Mouse (Mus musculus) liver, postnatal 0 days (tissue): ENCODE data around the gene Tmem117. TPM values are rescaled to one million over a fixed set of nuclear protein-coding genes. Genes with fewer than 3 reads are reported as not detected.

Experiments
- ATAC-seq: fragments of 200-750 bp; cut with Nextera tagmentation; 2 replicates; pipeline ENCODE4 v1.8.0; 2017; ENCODE audit warnings: mild to moderate bottlenecking, moderate library complexity
- DNase-seq: peaks from one replicate; pipeline ENCODE4 v3.0.0-alpha.2; 2016
- H3K27ac ChIP-seq: fragments of 300-500 bp; sonication (generic); 2 replicates; pipeline ENCODE4 v1.5.1; 2014; ENCODE audit warnings: antibody characterized with exemption, moderate library complexity, mild to moderate bottlenecking, low read depth
- H3K27me3 ChIP-seq: fragments of 300-500 bp; sonication (generic); 2 replicates; pipeline ENCODE4 v1.6.1; 2014; ENCODE audit warnings: low read length, control low read depth, mixed read lengths; ENCODE audit not compliant: insufficient read depth
- H3K36me3 ChIP-seq: fragments of 300-500 bp; sonication (generic); replicated peaks from 2 replicates; pipeline ENCODE4 v1.6.1; 2014; ENCODE audit warnings: mild to moderate bottlenecking, control low read depth, low read length, moderate library complexity, mixed read lengths; ENCODE audit not compliant: insufficient read depth
- H3K4me1 ChIP-seq: fragments of 300-500 bp; sonication (generic); 2 replicates; pipeline ENCODE4 v1.6.1; 2014; ENCODE audit warnings: antibody characterized with exemption, mild to moderate bottlenecking, control low read depth; ENCODE audit not compliant: insufficient read depth
- H3K4me2 ChIP-seq: fragments of 300-500 bp; sonication (generic); 2 replicates; pipeline ENCODE4 v1.6.1; 2014; ENCODE audit warnings: low read depth, mild to moderate bottlenecking, low read length, moderate library complexity, mixed read lengths
- H3K4me3 ChIP-seq: fragments of 300-500 bp; sonication (generic); 2 replicates; pipeline ENCODE4 v1.5.1; 2014; ENCODE audit warnings: low read depth, low read length
- H3K9ac ChIP-seq: fragments of 300-500 bp; sonication (generic); replicated peaks from 2 replicates; pipeline ENCODE4 v1.6.1; 2014; ENCODE audit warnings: mild to moderate bottlenecking, moderate library complexity
- H3K9me3 ChIP-seq: fragments of 300-500 bp; sonication (generic); 2 replicates; pipeline ENCODE4 v1.6.1; 2016; ENCODE audit warnings: mild to moderate bottlenecking, control low read depth, low read length, mixed read lengths
- CTCF ChIP-seq: sonication (generic); IDR thresholded peaks from 2 replicates; pipeline ENCODE4 v1.5.1; 2016; ENCODE audit warnings: antibody characterized with exemption, low read depth
- EP300 ChIP-seq: IDR thresholded peaks from 2 replicates; pipeline ENCODE4 v1.6.1; 2016; ENCODE audit warnings: antibody characterized with exemption, low read depth, mild to moderate bottlenecking
- WGBS: fragments of 180-500 bp; shearing (Covaris S2); extraction: QIAGEN DNeasy Blood & Tissue Kit; methylation state at CpG from one replicate; pipeline ENCODE4 v1.1.7; 2014; ENCODE audit not compliant: insufficient replicate concordance; 5-methylcytosine and 5-hydroxymethylcytosine counted together
- polyA plus RNA-seq: library from polyadenylated mRNA; unstranded; fragments of >200 nt; fragmentation: Nextera tagmentation; extraction: Ambion mirVana; gene quantifications from 2 replicates; pipeline ENCODE4 v1.2.1, GENCODE M21; 2015

Tmem117 gene
- polyA plus RNA-seq, 1 experiment from 2014 or later, result not detected

DNA sequence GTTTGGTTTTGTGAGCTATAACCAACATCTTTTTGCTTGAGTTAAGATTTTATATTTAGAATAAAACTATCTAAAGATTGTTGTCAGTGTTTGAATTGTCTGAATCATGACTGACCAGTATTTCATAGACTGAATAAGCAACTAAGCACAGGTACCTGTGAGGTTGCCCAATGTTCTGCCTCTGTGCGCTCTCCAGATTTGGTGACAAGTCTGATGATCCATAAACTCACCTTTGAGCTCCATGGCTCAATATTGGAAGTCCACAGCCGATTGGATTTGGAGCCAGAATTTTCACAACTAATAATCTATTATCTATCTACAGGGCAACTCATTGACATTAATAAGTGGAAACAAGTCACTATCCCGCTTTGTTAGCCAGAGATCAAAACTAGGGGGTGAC lies 312.9 kb downstream of the Tmem117 start:
- WGBS, result 56% methylated on average over 3 of the region's 3 CpGs
- Histone ChIP-seq H3K4me1 (no peaks in the 10 kb centered on the region), H3K9me3 (no peaks in the 10 kb centered on the region), H3K27ac (no peak overlapping the region), H3K4me2 (no peak overlapping the region), H3K27me3 (no peaks in the 10 kb centered on the region), H3K36me3 (no peaks in the 10 kb centered on the region), H3K9ac (no peak overlapping the region), H3K4me3 (no peak overlapping the region)
- DNase-seq, result no peak
- peak; percentile 64; the same call in 1 of the 2 replicates for ATAC-seq
- TF ChIP-seq CTCF (no peak), EP300 (no peak)

DNA sequence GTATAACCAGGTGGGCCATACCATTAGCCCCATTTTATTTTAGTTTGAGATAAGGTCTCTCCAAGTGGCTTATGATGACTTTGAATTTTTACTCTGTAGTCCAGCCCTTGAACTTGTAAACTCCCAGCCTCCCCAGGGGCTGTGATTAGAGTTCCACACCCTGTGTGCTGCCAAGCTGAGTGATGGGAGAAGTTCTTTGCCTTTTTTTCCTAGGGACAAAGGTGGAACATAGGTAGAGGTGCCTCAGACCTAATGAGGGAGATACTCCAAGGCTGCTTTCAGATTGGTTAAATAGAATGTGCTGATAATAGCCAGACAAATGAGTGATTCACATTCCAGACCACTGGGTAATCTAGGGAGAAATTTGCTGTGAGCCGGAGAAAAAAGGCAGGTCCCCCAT lies 313.4 kb downstream of the Tmem117 start:
- 57% methylated on average over 1 of the region's 1 CpGs for WGBS
- ATAC-seq, result no peak
- no peak for DNase-seq
- no peaks in the 10 kb centered on the region for H3K27me3 ChIP-seq
- H3K4me1 ChIP-seq, result no peaks in the 10 kb centered on the region
- no peak overlapping the region for H3K9ac ChIP-seq
- H3K36me3 ChIP-seq, result no peaks in the 10 kb centered on the region
- no peak overlapping the region for H3K27ac ChIP-seq
- no peaks in the 10 kb centered on the region for H3K9me3 ChIP-seq
- H3K4me3 ChIP-seq, result no peak overlapping the region
- TF ChIP-seq CTCF, result no peak
- no peak for TF ChIP-seq EP300
- no peak overlapping the region for H3K4me2 ChIP-seq

DNA sequence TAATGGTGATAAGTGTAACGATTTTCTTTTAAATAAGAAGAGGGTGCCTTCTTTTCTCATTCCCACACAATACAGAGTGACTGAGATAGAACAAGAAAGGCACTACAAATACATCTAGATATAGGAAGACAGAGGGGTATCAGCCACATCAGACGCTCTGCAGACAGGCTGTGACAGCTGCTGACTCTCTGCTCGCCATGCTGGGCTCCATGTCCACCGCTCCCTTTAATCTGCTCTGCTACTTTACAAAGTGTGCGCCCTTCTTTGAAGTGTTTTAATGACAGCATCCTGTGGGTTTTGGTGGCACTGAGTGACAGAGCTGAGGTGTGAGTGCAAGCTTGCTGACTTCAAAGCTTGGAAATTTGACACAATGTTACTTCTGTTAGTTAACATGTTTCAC lies 314.9 kb downstream of the Tmem117 start:
- no peak for TF ChIP-seq CTCF
- TF ChIP-seq EP300, result no peak
- ATAC-seq (no peak), DNase-seq (no peak)
- Histone ChIP-seq H3K27ac (no peak overlapping the region), H3K4me3 (no peak overlapping the region), H3K27me3 (no peaks in the 10 kb centered on the region), H3K9ac (no peak overlapping the region), H3K4me1 (no peaks in the 10 kb centered on the region), H3K36me3 (no peaks in the 10 kb centered on the region), H3K4me2 (no peak overlapping the region), H3K9me3 (no peaks in the 10 kb centered on the region)
- WGBS, result 67% methylated on average over 5 of the region's 5 CpGs

DNA sequence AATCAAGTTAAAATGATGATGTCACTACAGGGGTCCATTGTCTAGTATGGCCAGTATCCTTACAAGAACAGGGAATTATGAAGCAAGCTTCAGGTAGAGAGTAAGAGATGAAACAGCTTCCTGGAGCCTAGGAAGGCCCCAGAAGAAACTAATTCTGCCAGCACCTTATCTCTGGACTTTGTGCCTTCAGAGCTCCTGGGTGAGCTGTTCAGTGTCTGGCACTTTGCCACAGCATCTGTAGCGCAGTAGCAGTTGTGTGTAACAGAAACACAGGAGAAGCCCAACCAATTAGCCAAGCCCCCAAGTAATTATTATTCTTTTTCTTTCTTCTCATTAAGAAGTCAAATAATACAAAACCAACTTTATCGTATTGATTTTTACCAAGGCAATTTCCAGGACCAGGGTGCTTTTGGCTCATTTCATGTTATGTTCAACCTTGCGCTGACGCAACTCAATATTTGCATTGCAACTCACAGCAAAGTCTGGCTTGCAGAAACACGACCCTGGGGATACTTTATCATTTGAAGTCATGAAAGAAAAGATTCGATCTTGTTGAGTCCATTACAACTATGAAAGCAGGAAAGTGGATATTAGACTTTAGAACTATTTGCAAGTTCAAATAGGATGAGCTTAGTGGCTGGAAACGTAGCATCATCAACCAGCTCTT lies 322.5 kb downstream of the Tmem117 start:
- H3K9ac ChIP-seq, result no peak overlapping the region
- ATAC-seq, result peak; percentile 89
- no peaks in the 10 kb centered on the region for H3K36me3 ChIP-seq
- no peak overlapping the region for H3K4me2 ChIP-seq
- H3K27ac ChIP-seq, result peak overlapping the region; percentile 74; the same call in 1 of the 2 replicates
- WGBS, result 50% methylated on average over 7 of the region's 7 CpGs
- H3K9me3 ChIP-seq, result no peaks in the 10 kb centered on the region
- H3K27me3 ChIP-seq, result no peaks in the 10 kb centered on the region
- no peak for TF ChIP-seq CTCF
- TF ChIP-seq EP300, result 0 out of 2 replicates have a peak, but pooled peaks have one; percentile 10
- H3K4me3 ChIP-seq, result no peak overlapping the region
- peak; percentile 49 for DNase-seq
- H3K4me1 ChIP-seq, result no peaks in the 10 kb centered on the region

GRCm38 (mm10) chr15:94956697-94957096 lies 327.7 kb downstream of the Tmem117 start:
- no peak for ATAC-seq
- 83% methylated on average over 3 of the region's 3 CpGs for WGBS
- H3K27ac ChIP-seq, result no peak overlapping the region
- DNase-seq, result no peak
- H3K4me2 ChIP-seq, result no peak overlapping the region
- no peaks in the 10 kb centered on the region for H3K4me1 ChIP-seq
- no peaks in the 10 kb centered on the region for H3K36me3 ChIP-seq
- H3K9me3 ChIP-seq, result no peaks in the 10 kb centered on the region
- no peak overlapping the region for H3K9ac ChIP-seq
- no peak for TF ChIP-seq CTCF
- no peaks in the 10 kb centered on the region for H3K27me3 ChIP-seq
- no peak overlapping the region for H3K4me3 ChIP-seq

DNA sequence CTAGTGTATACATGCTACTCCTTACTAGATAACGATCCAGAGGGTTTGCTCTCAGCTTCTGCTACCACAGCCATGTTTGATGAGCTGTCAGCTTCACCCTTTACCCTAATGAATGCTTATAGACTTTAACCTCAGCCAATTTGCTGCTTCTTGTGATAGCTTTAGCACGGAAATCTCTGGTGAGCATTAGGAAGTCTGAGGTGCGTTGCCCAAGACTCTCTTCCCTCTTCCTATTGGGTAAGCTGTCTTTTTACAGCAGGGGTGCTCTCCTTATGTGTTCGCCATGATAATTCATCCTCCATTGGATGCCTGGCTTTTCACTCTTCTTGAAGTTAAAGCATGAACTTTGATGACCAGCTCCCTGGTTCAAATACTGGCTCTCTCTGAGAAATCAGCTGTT lies 328.2 kb downstream of the Tmem117 start:
- H3K36me3 ChIP-seq, result no peaks in the 10 kb centered on the region
- H3K4me1 ChIP-seq, result no peaks in the 10 kb centered on the region
- WGBS, result 65% methylated on average over 4 of the region's 4 CpGs
- H3K9ac ChIP-seq, result no peak overlapping the region
- ATAC-seq, result no peak
- H3K27me3 ChIP-seq, result no peaks in the 10 kb centered on the region
- no peak overlapping the region for H3K4me2 ChIP-seq
- H3K4me3 ChIP-seq, result no peak overlapping the region
- DNase-seq, result no peak
- no peak for TF ChIP-seq CTCF
- no peak for TF ChIP-seq EP300
- H3K9me3 ChIP-seq, result no peaks in the 10 kb centered on the region
- no peak overlapping the region for H3K27ac ChIP-seq

GRCm38 (mm10) chr15:94967004-94967403 lies 338.0 kb downstream of the Tmem117 start:
- DNase-seq (no peak), ATAC-seq (no peak)
- TF ChIP-seq EP300, result no peak
- Histone ChIP-seq H3K4me2 (no peak overlapping the region), H3K9ac (no peak overlapping the region), H3K9me3 (no peaks in the 10 kb centered on the region), H3K4me3 (no peak overlapping the region), H3K36me3 (no peaks in the 10 kb centered on the region), H3K27me3 (no peaks in the 10 kb centered on the region), H3K27ac (no peak overlapping the region), H3K4me1 (no peaks in the 10 kb centered on the region)
- WGBS, result 70% methylated on average over 6 of the region's 6 CpGs
